Mouse (Mus musculus): ENCODE measurements around the gene Megf11.

- TF ChIP-seq POLR2A (IDR thresholded peaks at IDR 0.05; ENCODE audit: borderline replicate concordance, extremely low read depth, low read depth, low read length) (no peak), CTCF (IDR thresholded peaks at IDR 0.05; ENCODE audit: insufficient read depth, low read length) (no peak)
These were observed 170.2 kb downstream of the Megf11 start for GRCm38 (mm10) chr9:64555620-64556019.
